Mouse (Mus musculus): ENCODE measurements around the gene Frmd8.

Gene Frmd8

DNA sequence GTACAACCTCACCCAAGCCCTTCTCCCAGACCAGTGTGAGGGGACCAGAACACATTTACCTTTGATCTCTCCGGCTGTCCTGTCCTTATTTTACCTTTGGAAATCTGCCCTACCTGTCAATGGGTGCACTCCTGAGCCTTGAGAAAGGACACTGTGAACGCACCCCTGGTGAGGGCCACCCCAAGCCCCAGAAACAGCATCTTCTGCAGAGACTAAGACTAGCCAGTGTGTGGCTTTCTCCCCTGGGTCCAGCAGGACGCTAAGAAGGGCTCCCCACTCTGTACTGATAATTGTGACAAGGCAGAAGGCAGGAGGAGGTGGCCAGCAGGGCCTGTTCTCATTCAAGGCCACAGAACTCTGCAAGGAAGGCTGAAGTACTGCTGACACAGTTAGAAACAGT lies 3.8 kb upstream of the Frmd8 start:
- H3K27me3 ChIP-seq (ENCODE audit: insufficient read depth, low read length) = no peaks in the 10 kb centered on the region
- peaks cover under 1% of the 10 kb centered on the region; the same call in 1 of the 2 replicates for H3K36me3 ChIP-seq (ENCODE audit: insufficient read depth, low read length)
- H3K4me1 ChIP-seq (replicated peaks; ENCODE audit: low read depth, low read length) = peaks cover 54% of the 10 kb centered on the region
- TF ChIP-seq POU5F1 (IDR thresholded peaks at IDR 0.05; ENCODE audit: borderline replicate concordance, low read length) (no peak), NANOG (IDR thresholded peaks at IDR 0.05; ENCODE audit: borderline replicate concordance, low read length) (no peak), CTCF (conservative IDR thresholded peaks at IDR 0.05; ENCODE audit: low read length) (no peak)
- H3K9me3 ChIP-seq (ENCODE audit: low read length) = no peaks in the 10 kb centered on the region
- H3K4me3 ChIP-seq (replicated peaks; ENCODE audit: low read length) = 0 out of 2 replicates have a peak overlapping the region, but pooled peaks have one; percentile 43

DNA sequence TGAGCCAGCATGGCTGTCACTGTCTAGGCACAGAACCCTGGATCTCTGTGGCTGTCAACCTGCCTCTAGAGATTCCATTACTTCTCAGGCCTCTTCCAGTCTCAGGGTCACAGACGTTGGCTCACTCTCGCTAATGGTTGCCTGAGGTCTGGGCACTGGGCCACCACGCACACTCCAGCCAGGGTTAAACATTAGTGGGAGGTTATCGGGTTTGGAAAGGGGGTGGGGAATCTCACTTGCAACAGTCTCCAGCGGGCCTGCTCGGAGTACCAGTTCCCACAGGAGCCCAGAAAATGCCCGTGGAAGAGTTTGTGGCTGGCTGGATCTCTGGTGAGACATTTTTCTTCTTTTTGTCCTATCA lies 3.3 kb upstream of the Frmd8 start:
- no peak for TF ChIP-seq CTCF (conservative IDR thresholded peaks at IDR 0.05; ENCODE audit: low read length)
- TF ChIP-seq POU5F1 (IDR thresholded peaks at IDR 0.05; ENCODE audit: borderline replicate concordance, low read length) = no peak
- TF ChIP-seq NANOG (IDR thresholded peaks at IDR 0.05; ENCODE audit: borderline replicate concordance, low read length) = no peak
- peaks cover 6% of the 10 kb centered on the region for H3K36me3 ChIP-seq (ENCODE audit: insufficient read depth, low read length)
- no peaks in the 10 kb centered on the region for H3K9me3 ChIP-seq (ENCODE audit: low read length)
- H3K4me1 ChIP-seq (replicated peaks; ENCODE audit: low read depth, low read length) = peaks cover 55% of the 10 kb centered on the region
- H3K4me3 ChIP-seq (replicated peaks; ENCODE audit: low read length) = peak overlapping the region; percentile 43; the same call in 1 of the 2 replicates
- H3K27me3 ChIP-seq (ENCODE audit: insufficient read depth, low read length) = no peaks in the 10 kb centered on the region

DNA sequence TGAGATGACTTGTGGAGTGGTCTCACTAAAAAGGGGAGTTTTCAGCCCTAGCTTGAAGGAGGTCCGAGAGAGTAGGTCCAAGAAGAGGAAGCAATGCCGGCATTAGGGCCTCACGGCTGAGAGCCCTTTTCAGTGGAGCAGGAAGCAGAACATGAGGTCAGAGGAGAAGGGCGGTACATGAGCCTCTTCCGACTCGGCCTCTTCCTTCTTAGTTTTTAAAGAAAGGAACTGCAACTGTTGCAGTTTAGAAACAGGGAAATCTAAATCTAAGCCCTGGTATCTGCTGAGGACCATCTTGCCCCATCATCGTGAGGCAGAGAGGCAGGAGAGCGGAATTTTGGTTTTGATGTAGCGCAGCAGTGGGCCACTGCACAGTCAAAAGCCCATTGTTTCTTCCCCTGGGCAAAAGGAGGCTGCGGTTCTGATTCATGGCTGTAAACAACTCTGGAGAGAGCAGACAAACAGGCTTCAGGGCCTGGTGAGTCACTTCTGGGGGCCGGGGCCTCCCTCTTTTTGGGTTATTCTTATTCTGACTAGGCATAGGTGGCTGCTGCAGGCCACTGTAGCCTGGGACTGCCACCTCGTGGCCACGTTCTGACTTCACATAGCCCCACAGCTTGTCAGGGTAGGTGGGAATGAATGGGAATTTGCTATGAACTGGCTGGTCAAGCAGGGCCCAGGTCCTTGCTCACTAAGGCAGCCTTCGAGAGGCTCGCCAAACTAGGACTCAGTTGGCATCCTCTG lies 2.7 kb upstream of the Frmd8 start, which contains the start of gene Slc25a45:
Slc25a45 (plus strand) TSS at position 191 of the 744 bp plus-strand sequence.
- Histone ChIP-seq H3K36me3 (ENCODE audit: insufficient read depth, low read length) (peaks cover 12% of the 10 kb centered on the region), H3K9me3 (ENCODE audit: low read length) (no peaks in the 10 kb centered on the region), H3K27me3 (ENCODE audit: insufficient read depth, low read length) (no peaks in the 10 kb centered on the region), H3K4me1 (replicated peaks; ENCODE audit: low read depth, low read length) (peaks cover 60% of the 10 kb centered on the region), H3K4me3 (replicated peaks; ENCODE audit: low read length) (peak within 1 kb of the TSS; percentile 43)
- TF ChIP-seq NANOG (IDR thresholded peaks at IDR 0.05; ENCODE audit: borderline replicate concordance, low read length) (no peak), CTCF (conservative IDR thresholded peaks at IDR 0.05; ENCODE audit: low read length) (peak; percentile 42; the same call in 1 of the 2 replicates)

DNA sequence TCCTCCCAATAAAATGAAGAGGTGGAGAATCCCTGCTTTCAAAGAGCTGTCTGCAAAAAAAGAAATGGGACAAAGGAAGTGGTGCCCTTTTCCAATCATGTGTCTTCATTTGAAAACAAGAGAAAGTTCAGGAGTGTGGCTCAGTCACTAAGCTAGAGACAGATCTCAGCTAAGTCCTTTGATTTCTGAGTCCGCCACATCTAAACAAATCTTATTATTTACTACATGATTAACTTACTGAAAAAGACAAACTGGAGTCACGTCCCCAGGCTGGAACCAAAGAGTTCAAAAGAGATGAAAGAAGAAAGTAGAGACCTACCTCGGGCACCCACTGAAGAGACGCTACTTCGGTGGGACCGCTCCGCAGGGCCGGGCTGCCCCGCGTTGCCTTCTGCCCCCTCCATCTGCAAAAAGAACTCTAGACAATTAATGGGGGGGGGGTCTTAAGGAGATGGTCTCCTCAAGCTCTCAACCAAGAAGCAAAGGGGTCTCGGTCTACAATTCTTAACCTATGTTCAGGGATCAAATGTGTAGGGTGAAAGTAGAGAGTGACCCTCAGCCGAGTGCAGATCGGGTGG lies 594 bp downstream of the Frmd8 start:
- H3K4me1 ChIP-seq (replicated peaks; ENCODE audit: low read depth, low read length) = peaks cover 75% of the 10 kb centered on the region
- no peaks in the 10 kb centered on the region for H3K9me3 ChIP-seq (ENCODE audit: low read length)
- H3K4me3 ChIP-seq (replicated peaks; ENCODE audit: low read length) = peak overlapping the region; percentile 93
- peaks cover 38% of the 10 kb centered on the region for H3K36me3 ChIP-seq (ENCODE audit: insufficient read depth, low read length)
- TF ChIP-seq POU5F1 (IDR thresholded peaks at IDR 0.05; ENCODE audit: borderline replicate concordance, low read length) (no peak), NANOG (IDR thresholded peaks at IDR 0.05; ENCODE audit: borderline replicate concordance, low read length) (no peak), CTCF (conservative IDR thresholded peaks at IDR 0.05; ENCODE audit: low read length) (no peak)
- no peaks in the 10 kb centered on the region for H3K27me3 ChIP-seq (ENCODE audit: insufficient read depth, low read length)

DNA sequence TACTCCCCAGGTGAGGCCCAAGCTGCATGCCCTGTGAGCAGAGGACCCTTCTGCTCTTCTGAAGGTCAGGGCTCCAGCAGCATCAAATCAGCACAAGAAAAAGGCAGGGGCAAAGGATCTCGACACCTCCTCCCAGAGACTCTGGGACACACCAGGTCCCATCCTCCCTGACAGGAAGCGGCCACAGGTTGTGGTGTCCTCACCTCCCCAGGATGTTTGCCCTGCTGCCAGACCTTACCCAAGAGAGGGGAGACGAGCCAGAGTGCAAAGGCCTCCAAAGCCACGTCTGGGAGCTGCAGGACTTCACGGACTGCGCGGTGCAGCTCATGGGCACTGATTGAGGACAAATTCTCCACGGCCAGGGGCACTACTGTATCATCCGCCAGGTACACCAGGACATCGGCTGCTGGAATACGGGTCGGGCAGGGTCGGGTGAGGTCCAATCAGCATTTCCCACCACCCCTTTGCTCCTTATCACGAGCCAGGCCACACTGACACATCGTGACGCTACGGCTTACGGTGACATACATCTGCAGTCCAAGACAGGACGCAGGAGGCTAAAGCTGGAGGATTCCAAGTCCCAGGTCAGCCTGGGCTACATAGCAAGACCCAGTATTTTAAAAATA lies 2.0 kb downstream of the Frmd8 start:
- no peaks in the 10 kb centered on the region for H3K9me3 ChIP-seq (ENCODE audit: low read length)
- peaks cover 65% of the 10 kb centered on the region for H3K4me1 ChIP-seq (replicated peaks; ENCODE audit: low read depth, low read length)
- peak overlapping the region; percentile 29 for H3K4me3 ChIP-seq (replicated peaks; ENCODE audit: low read length)
- H3K27me3 ChIP-seq (ENCODE audit: insufficient read depth, low read length) = no peaks in the 10 kb centered on the region
- H3K36me3 ChIP-seq (ENCODE audit: insufficient read depth, low read length) = peaks cover 52% of the 10 kb centered on the region
- TF ChIP-seq POU5F1 (IDR thresholded peaks at IDR 0.05; ENCODE audit: borderline replicate concordance, low read length) = no peak
- no peak for TF ChIP-seq NANOG (IDR thresholded peaks at IDR 0.05; ENCODE audit: borderline replicate concordance, low read length)
- TF ChIP-seq CTCF (conservative IDR thresholded peaks at IDR 0.05; ENCODE audit: low read length) = no peak

DNA sequence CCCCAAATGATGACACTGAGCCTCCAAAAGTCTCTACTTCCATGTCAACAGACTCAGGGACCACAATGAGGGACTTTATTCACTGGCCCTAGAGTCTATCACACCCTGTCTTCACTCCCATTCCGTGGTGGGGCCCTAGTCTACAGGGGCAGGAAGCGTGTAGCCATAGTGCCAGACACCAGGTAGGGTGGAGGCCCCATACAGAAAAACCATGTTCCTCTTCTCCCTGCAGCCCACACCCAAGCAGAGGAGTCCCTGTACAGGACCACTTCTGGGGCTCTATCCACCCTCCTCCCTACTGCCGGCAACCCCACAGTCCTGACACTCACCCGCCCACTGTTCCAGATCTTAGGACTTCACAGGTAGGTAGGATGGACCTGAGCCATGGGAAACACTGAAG lies 2.5 kb downstream of the Frmd8 start:
- Histone ChIP-seq H3K4me3 (replicated peaks; ENCODE audit: low read length) (peak overlapping the region; percentile 29), H3K4me1 (replicated peaks; ENCODE audit: low read depth, low read length) (peaks cover 60% of the 10 kb centered on the region), H3K9me3 (ENCODE audit: low read length) (no peaks in the 10 kb centered on the region), H3K36me3 (ENCODE audit: insufficient read depth, low read length) (peaks cover 57% of the 10 kb centered on the region), H3K27me3 (ENCODE audit: insufficient read depth, low read length) (no peaks in the 10 kb centered on the region)
- TF ChIP-seq POU5F1 (IDR thresholded peaks at IDR 0.05; ENCODE audit: borderline replicate concordance, low read length) (no peak), NANOG (IDR thresholded peaks at IDR 0.05; ENCODE audit: borderline replicate concordance, low read length) (no peak), CTCF (conservative IDR thresholded peaks at IDR 0.05; ENCODE audit: low read length) (no peak)

DNA sequence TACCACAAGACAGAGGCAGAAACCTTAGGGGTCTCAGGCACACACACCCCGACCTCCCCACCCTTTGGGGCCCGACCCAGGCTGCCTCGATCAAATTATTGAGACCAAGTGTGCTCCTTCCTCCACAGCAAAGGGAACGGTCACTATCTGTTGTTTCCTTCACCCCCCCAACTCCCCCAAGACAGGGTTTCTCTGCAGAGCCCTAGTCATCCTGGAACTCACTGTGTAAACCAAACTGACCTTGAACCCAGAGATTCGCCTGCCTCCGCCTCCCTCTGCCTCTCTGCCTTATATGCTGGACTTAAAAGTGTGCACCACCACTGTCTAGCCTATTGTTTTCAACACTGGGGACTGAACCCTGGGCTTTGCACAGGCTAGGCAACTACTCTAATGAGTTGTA lies 3.4 kb downstream of the Frmd8 start:
- no peaks in the 10 kb centered on the region for H3K9me3 ChIP-seq (ENCODE audit: low read length)
- TF ChIP-seq CTCF (conservative IDR thresholded peaks at IDR 0.05; ENCODE audit: low read length) (no peak), POU5F1 (IDR thresholded peaks at IDR 0.05; ENCODE audit: borderline replicate concordance, low read length) (no peak), NANOG (IDR thresholded peaks at IDR 0.05; ENCODE audit: borderline replicate concordance, low read length) (no peak)
- H3K4me3 ChIP-seq (replicated peaks; ENCODE audit: low read length) = peak overlapping the region; percentile 20; the same call in 1 of the 2 replicates
- H3K4me1 ChIP-seq (replicated peaks; ENCODE audit: low read depth, low read length) = peaks cover 54% of the 10 kb centered on the region
- H3K27me3 ChIP-seq (ENCODE audit: insufficient read depth, low read length) = no peaks in the 10 kb centered on the region
- H3K36me3 ChIP-seq (ENCODE audit: insufficient read depth, low read length) = peaks cover 66% of the 10 kb centered on the region

DNA sequence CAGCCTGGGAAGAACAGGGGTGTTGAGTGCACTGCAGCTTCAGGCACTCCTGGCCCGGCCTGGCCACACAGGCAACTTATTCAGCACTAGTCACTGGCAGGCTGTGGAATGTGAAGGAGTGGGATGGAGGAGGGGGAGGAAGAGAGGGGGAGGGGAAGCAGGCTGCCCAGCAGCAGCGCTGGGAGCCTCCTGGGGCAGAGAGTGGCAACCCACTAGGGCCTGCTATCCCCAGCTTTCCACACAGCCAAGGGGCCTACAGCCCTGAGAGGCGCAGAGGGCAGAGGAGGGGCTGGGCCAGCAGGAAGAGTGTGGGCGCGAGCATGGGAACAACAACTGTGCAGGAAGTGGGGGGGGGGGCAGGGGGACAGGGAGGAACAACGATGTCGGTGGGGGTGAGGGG lies 3.8 kb downstream of the Frmd8 start:
- no peaks in the 10 kb centered on the region for H3K9me3 ChIP-seq (ENCODE audit: low read length)
- H3K4me1 ChIP-seq (replicated peaks; ENCODE audit: low read depth, low read length) = peaks cover 55% of the 10 kb centered on the region
- TF ChIP-seq CTCF (conservative IDR thresholded peaks at IDR 0.05; ENCODE audit: low read length) = no peak
- TF ChIP-seq NANOG (IDR thresholded peaks at IDR 0.05; ENCODE audit: borderline replicate concordance, low read length) = no peak
- no peak for TF ChIP-seq POU5F1 (IDR thresholded peaks at IDR 0.05; ENCODE audit: borderline replicate concordance, low read length)
- no peaks in the 10 kb centered on the region for H3K27me3 ChIP-seq (ENCODE audit: insufficient read depth, low read length)
- H3K4me3 ChIP-seq (replicated peaks; ENCODE audit: low read length) = peak overlapping the region; percentile 20; the same call in 1 of the 2 replicates
- peaks cover 70% of the 10 kb centered on the region for H3K36me3 ChIP-seq (ENCODE audit: insufficient read depth, low read length)
